Mouse (Mus musculus): ENCODE results near the gene Nupr1.
A peak's percentile ranks its signal among the peaks of the same experiment; 100 is the strongest.

The Nupr1 gene

GRCm38 (mm10) chr7:126630824-126631518 is at the start of gene Nupr1:
TSS of gene Nupr1 (minus strand) at chr7:126630861.
- DNase-seq: no peak

- no peak for DNase-seq
These were observed 49.0 kb upstream of the Nupr1 start for GRCm38 (mm10) chr7:126679683-126680082.

- DNase-seq: peak; percentile 67
These were observed 48.1 kb upstream of the Nupr1 start for GRCm38 (mm10) chr7:126678545-126679341.

GRCm38 (mm10) chr7:126676631-126677220 is 46.1 kb upstream of the Nupr1 start:
- DNase-seq: no peak

- DNase-seq: peak; percentile 88
These were observed 45.5 kb upstream of the Nupr1 start, which contains the start of gene Sult1a1 for GRCm38 (mm10) chr7:126676207-126676606. TSS of gene Sult1a1 (minus strand) at chr7:126676432.

- DNase-seq: no peak
These were observed 44.4 kb upstream of the Nupr1 start for GRCm38 (mm10) chr7:126675104-126675503.

- no peak for DNase-seq
These were observed 41.5 kb upstream of the Nupr1 start for GRCm38 (mm10) chr7:126672111-126672510.

- DNase-seq: no peak
These were observed 39.5 kb upstream of the Nupr1 start for GRCm38 (mm10) chr7:126670152-126670551.

GRCm38 (mm10) chr7:126668452-126668851 is 37.8 kb upstream of the Nupr1 start:
- no peak for DNase-seq

GRCm38 (mm10) chr7:126667495-126668090 is 36.9 kb upstream of the Nupr1 start:
- no peak for DNase-seq

GRCm38 (mm10) chr7:126665269-126665668 is 34.6 kb upstream of the Nupr1 start:
- DNase-seq: peak; percentile 53

GRCm38 (mm10) chr7:126663646-126664045 is 33.0 kb upstream of the Nupr1 start:
- DNase-seq: no peak

GRCm38 (mm10) chr7:126659771-126660170 is 29.1 kb upstream of the Nupr1 start:
- DNase-seq: no peak

GRCm38 (mm10) chr7:126657522-126657921 is 26.9 kb upstream of the Nupr1 start:
- DNase-seq: no peak

GRCm38 (mm10) chr7:126655695-126656094 is 25.0 kb upstream of the Nupr1 start:
- DNase-seq: no peak

- DNase-seq: no peak
These were observed 23.3 kb upstream of the Nupr1 start for GRCm38 (mm10) chr7:126653991-126654390.

- DNase-seq: no peak
These were observed 20.2 kb upstream of the Nupr1 start for GRCm38 (mm10) chr7:126650852-126651251.

- peak; percentile 96 for DNase-seq
These were observed 18.8 kb upstream of the Nupr1 start, which contains the start of gene Sgf29 for GRCm38 (mm10) chr7:126649231-126650051. TSS of gene Sgf29 (plus strand) at chr7:126649309.

- DNase-seq: no peak
These were observed 17.8 kb upstream of the Nupr1 start for GRCm38 (mm10) chr7:126648486-126648885.

GRCm38 (mm10) chr7:126645708-126646107 is 15.0 kb upstream of the Nupr1 start:
- peak; percentile 45 for DNase-seq

GRCm38 (mm10) chr7:126644914-126645313 is 14.3 kb upstream of the Nupr1 start:
- DNase-seq: no peak

- DNase-seq: no peak
These were observed 13.7 kb upstream of the Nupr1 start for GRCm38 (mm10) chr7:126644345-126644744.

All from kidney, postnatal 14 days (tissue).